Mouse (Mus musculus): ENCODE measurements around the gene Cdc42ep4.

Cdc42ep4 gene

GRCm38 (mm10) chr11:113777878-113778464, 26.3 kb upstream of the Cdc42ep4 start:
- no peak for DNase-seq (ENCODE audit: low read depth, low spot score)

GRCm38 (mm10) chr11:113776851-113777511, 25.3 kb upstream of the Cdc42ep4 start:
- DNase-seq (ENCODE audit: low read depth, low spot score) = no peak

GRCm38 (mm10) chr11:113774773-113775172, 23.1 kb upstream of the Cdc42ep4 start:
- DNase-seq (ENCODE audit: low read depth, low spot score) = no peak

GRCm38 (mm10) chr11:113773191-113773590, 21.5 kb upstream of the Cdc42ep4 start:
- DNase-seq (ENCODE audit: low read depth, low spot score) = no peak

GRCm38 (mm10) chr11:113771187-113771586, 19.5 kb upstream of the Cdc42ep4 start:
- no peak for DNase-seq (ENCODE audit: low read depth, low spot score)

- DNase-seq (ENCODE audit: low read depth, low spot score) = no peak
These were observed 16.7 kb upstream of the Cdc42ep4 start for GRCm38 (mm10) chr11:113768356-113768755.

- DNase-seq (ENCODE audit: low read depth, low spot score) = no peak
These were observed 15.6 kb upstream of the Cdc42ep4 start for GRCm38 (mm10) chr11:113767285-113767684.

- DNase-seq (ENCODE audit: low read depth, low spot score) = no peak
These were observed 14.8 kb upstream of the Cdc42ep4 start for GRCm38 (mm10) chr11:113766284-113766985.

GRCm38 (mm10) chr11:113764132-113764849, 12.6 kb upstream of the Cdc42ep4 start:
- DNase-seq (ENCODE audit: low read depth, low spot score) = no peak

- DNase-seq (ENCODE audit: low read depth, low spot score) = no peak
These were observed 11.8 kb upstream of the Cdc42ep4 start for GRCm38 (mm10) chr11:113763449-113763848.

GRCm38 (mm10) chr11:113762136-113762797, 10.6 kb upstream of the Cdc42ep4 start:
- DNase-seq (ENCODE audit: low read depth, low spot score) = no peak

- DNase-seq (ENCODE audit: low read depth, low spot score) = no peak
These were observed 10.0 kb upstream of the Cdc42ep4 start for GRCm38 (mm10) chr11:113761646-113762045.

- no peak for DNase-seq (ENCODE audit: low read depth, low spot score)
These were observed 8.8 kb upstream of the Cdc42ep4 start for GRCm38 (mm10) chr11:113760476-113760875.

GRCm38 (mm10) chr11:113758851-113759250, 7.2 kb upstream of the Cdc42ep4 start:
- no peak for DNase-seq (ENCODE audit: low read depth, low spot score)

- no peak for DNase-seq (ENCODE audit: low read depth, low spot score)
These were observed 4.9 kb upstream of the Cdc42ep4 start for GRCm38 (mm10) chr11:113756578-113756977.

GRCm38 (mm10) chr11:113755878-113756277, 4.2 kb upstream of the Cdc42ep4 start:
- no peak for DNase-seq (ENCODE audit: low read depth, low spot score)

GRCm38 (mm10) chr11:113754845-113755244, 3.2 kb upstream of the Cdc42ep4 start:
- no peak for DNase-seq (ENCODE audit: low read depth, low spot score)

GRCm38 (mm10) chr11:113752685-113753430, 1.2 kb upstream of the Cdc42ep4 start:
- no peak for DNase-seq (ENCODE audit: low read depth, low spot score)

- DNase-seq (ENCODE audit: low read depth, low spot score) = no peak
These were observed 529 bp upstream of the Cdc42ep4 start for GRCm38 (mm10) chr11:113752158-113752661.

GRCm38 (mm10) chr11:113750571-113751483, 854 bp downstream of the Cdc42ep4 start:
- DNase-seq (ENCODE audit: low read depth, low spot score) = no peak

All from retina, adult 2 months (tissue).